Mouse (Mus musculus): ENCODE data around the gene Arhgef28. TPM values are rescaled to one million over a fixed set of nuclear protein-coding genes. Genes with fewer than 3 reads are reported as not detected.

The Arhgef28 gene
- polyA plus RNA-seq, 1 experiment: 6.7 TPM

- no peak overlapping the region for H3K27ac ChIP-seq (ENCODE audit: insufficient read depth, low read length)
- H3K27me3 ChIP-seq (ENCODE audit: control insufficient read depth, insufficient read depth, low read length, poor library complexity, severe bottlenecking): no peaks in the 10 kb centered on the region
- TF ChIP-seq EP300 (IDR thresholded peaks at IDR 0.05; ENCODE audit: insufficient read depth, low read depth, low read length) (no peak), CTCF (IDR thresholded peaks at IDR 0.05; ENCODE audit: low read depth, low read length) (no peak), POLR2A (IDR thresholded peaks at IDR 0.05; ENCODE audit: insufficient read depth, low read length) (no peak)
- H3K9me3 ChIP-seq (replicated peaks; ENCODE audit: control insufficient read depth, insufficient read depth, low read length, poor library complexity, severe bottlenecking): no peaks in the 10 kb centered on the region
- no peaks in the 10 kb centered on the region for H3K4me1 ChIP-seq (ENCODE audit: control insufficient read depth, insufficient read depth, low read length)
- no peak overlapping the region for H3K9ac ChIP-seq (ENCODE audit: low read depth, poor library complexity, severe bottlenecking)
- no peak overlapping the region for H3K4me3 ChIP-seq (ENCODE audit: low read depth, low read length)
- H3K36me3 ChIP-seq (ENCODE audit: control insufficient read depth, insufficient read depth, low read length, poor library complexity, severe bottlenecking): no peaks in the 10 kb centered on the region
Observed at GRCm38 (mm10) chr13:97857860-97858259, 348.4 kb downstream of the Arhgef28 start.

- no peak for TF ChIP-seq EP300 (IDR thresholded peaks at IDR 0.05; ENCODE audit: insufficient read depth, low read depth, low read length)
- no peak for TF ChIP-seq CTCF (IDR thresholded peaks at IDR 0.05; ENCODE audit: low read depth, low read length)
- no peak for TF ChIP-seq POLR2A (IDR thresholded peaks at IDR 0.05; ENCODE audit: insufficient read depth, low read length)
- H3K9me3 ChIP-seq (replicated peaks; ENCODE audit: control insufficient read depth, insufficient read depth, low read length, poor library complexity, severe bottlenecking): no peaks in the 10 kb centered on the region
- no peak overlapping the region for H3K4me3 ChIP-seq (ENCODE audit: low read depth, low read length)
- no peaks in the 10 kb centered on the region for H3K36me3 ChIP-seq (ENCODE audit: control insufficient read depth, insufficient read depth, low read length, poor library complexity, severe bottlenecking)
- no peak overlapping the region for H3K27ac ChIP-seq (ENCODE audit: insufficient read depth, low read length)
- no peaks in the 10 kb centered on the region for H3K27me3 ChIP-seq (ENCODE audit: control insufficient read depth, insufficient read depth, low read length, poor library complexity, severe bottlenecking)
- H3K9ac ChIP-seq (ENCODE audit: low read depth, poor library complexity, severe bottlenecking): no peak overlapping the region
- H3K4me1 ChIP-seq (ENCODE audit: control insufficient read depth, insufficient read depth, low read length): no peaks in the 10 kb centered on the region
Observed at GRCm38 (mm10) chr13:97853356-97853968, 352.8 kb downstream of the Arhgef28 start.

Other genes with a start within 250 kb of the Arhgef28 start
- 47.6 and 48.3 TPM in 2 replicates for gene Utp15, start 56.6 kb upstream of the Arhgef28 start, polyA plus RNA-seq (2011; ENCODE audit: insufficient read depth, insufficient read length, low read depth, missing spikeins)
- gene Ankra2, start 56.6 kb upstream of the Arhgef28 start, polyA plus RNA-seq (2011; ENCODE audit: insufficient read depth, insufficient read length, low read depth, missing spikeins): 34.4 and 34.6 TPM in 2 replicates
- not detected in 2 replicates for gene Gm21976, start 73.4 kb upstream of the Arhgef28 start, polyA plus RNA-seq (2011; ENCODE audit: insufficient read depth, insufficient read length, low read depth, missing spikeins)
- 1,083 and 1,169 TPM in 2 replicates for gene Btf3, start 110.6 kb upstream of the Arhgef28 start, polyA plus RNA-seq (2011; ENCODE audit: insufficient read depth, insufficient read length, low read depth, missing spikeins)
- gene Foxd1, start 147.8 kb upstream of the Arhgef28 start, polyA plus RNA-seq (2011; ENCODE audit: insufficient read depth, insufficient read length, low read depth, missing spikeins): not detected in 2 replicates